Mouse (Mus musculus) ES-CJ7 (cell line): ENCODE data around the gene Nipbl.

Experiments
- DNase-seq: peaks from one replicate; pipeline ENCODE4 v3.0.0; 2011; ENCODE audit warnings: low read depth, low spot score

The Nipbl gene

DNA sequence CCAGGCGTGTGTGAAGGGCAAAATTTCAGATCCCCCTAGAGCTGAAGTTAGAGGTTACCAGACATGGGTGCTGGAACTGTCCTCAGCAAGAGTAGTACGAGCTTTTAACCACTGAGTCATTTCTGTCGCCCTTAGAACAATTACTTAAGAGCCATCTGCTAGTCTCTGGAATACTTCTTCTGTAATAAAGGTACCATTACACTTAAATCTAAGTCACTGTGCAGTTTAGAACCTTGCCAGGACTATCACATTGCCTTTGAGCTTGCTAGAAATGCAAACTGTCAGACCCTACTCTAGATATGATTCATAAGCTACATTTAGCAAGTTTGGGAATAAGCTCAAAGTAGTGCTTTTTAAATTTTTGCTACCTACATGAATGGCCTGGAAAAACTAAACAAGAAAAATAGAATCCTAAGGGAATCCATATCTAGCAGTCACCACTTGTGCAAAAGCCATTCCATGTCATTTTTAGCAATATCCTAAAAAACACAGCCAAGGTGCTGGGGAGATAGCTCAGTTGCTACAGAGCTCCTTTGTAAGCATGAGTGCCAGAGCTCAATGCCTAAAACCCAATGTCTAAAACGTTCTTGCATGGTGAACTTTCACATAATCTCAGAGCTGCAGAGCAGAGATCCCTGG is 27.6 kb downstream of the Nipbl start:
- DNase-seq = no peak

DNA sequence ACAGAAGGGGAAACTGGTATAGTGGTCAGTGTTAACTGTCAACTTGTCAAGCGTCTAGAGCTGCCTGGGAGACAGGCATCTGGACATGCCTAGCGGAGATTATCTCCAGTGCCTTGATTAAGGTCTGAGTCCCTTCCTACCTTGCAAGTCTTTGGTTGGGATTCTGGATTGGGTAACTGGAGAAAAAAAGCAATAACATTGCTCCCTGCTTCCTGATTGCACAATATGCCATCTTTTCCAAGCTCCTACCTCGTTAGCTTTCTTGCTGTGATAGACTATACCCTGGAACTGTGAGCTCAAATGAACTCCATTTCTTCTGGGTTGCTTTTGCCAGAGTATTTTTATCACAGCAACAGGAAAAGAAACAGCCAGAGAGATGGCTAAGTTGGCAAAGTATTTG is 30.9 kb downstream of the Nipbl start:
- DNase-seq = no peak

GRCm38 (mm10) chr15:8411873-8412272 is 32.4 kb downstream of the Nipbl start:
- no peak for DNase-seq

DNA sequence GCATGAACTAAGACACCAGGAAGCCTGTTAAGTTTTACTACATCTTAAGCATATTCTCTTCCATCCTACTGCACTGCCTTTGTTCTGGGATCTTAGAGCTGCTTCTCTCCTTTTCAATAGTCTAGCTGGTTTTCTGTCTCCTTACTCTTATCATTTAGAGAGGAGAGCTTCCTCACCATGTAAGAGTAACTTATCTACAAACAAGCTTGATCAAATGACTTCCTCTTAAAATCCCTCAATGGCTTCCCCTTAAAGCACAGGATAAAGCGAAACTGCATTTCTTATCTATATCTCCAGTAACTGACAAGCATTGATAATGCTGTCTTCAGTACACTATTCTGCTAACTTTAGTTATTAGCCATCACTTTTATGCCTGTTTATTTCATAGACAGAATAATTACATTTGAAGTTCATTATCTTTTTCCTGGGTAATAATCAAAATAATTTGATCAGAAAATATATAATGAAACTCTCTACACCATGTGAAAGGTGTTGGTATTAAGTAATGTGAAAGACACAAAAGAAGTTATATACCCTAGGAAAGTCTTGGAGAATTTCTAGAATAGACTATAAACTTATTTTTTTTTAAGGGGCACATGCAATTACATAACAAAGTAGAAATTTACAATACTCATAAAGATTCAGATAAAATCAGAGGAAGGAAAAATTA is 33.0 kb downstream of the Nipbl start:
- DNase-seq = no peak

- no peak for DNase-seq
These were observed 37.2 kb downstream of the Nipbl start for GRCm38 (mm10) chr15:8407082-8407481.

DNA sequence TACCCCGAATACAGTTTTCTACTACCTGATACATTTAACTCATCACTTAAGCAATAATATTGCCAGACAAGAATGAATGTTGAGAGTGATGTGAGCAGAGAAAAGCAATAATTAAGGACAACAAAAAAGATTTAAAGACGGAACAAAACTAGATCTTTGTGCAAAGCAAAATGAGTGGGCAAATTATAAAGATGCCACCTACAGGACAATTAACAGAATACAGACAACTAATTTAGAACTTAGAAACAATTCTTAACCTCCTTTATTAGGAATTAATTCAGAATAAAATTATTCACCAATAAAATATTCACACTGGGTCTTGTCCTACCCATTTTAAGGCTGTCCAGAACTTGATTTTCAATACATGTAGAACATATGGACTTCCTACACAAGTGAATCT is 38.0 kb downstream of the Nipbl start:
- DNase-seq = no peak

GRCm38 (mm10) chr15:8402591-8402990 is 41.7 kb downstream of the Nipbl start:
- DNase-seq = no peak

- DNase-seq = no peak
These were observed 42.7 kb downstream of the Nipbl start for GRCm38 (mm10) chr15:8401536-8401935.

DNA sequence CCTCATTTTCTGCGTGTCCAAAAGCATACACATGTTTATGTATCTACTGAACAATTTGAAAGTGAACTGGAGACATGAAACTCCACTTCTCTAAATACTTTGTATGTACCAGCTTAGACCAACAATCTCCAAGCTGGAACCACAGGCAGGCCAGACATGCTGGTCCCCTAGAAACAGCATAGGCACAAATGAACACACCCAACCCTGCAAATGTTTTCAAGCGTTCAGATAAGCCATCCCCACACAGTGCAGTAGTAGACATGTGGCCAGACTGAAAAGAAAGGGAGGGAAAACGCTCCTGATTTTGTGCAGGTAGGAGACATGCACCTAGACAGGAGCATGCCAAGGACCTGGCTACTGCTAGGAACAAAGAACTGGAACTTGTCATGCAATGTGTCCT is 52.5 kb downstream of the Nipbl start:
- no peak for DNase-seq

DNA sequence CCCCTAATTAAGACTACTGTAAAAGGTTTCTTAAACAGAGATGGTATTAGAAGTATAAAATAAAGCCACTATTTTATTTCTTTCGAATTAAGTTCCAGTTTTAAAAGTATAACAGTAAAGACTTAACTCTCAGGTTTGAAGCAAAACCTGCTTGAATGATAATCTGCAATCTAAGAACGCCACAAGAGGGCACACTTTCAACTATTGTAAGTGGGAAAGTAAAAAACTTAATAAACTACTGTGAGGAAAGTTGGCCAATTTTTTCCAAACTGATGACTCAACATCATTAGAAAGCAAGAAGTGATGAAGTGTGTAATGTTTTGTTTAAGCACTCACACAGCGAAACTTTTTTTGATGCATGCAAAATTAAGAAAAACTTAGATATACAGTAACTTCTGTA is 62.0 kb downstream of the Nipbl start:
- DNase-seq = no peak

- DNase-seq = no peak
These were observed 68.6 kb downstream of the Nipbl start for GRCm38 (mm10) chr15:8375657-8376056.

DNA sequence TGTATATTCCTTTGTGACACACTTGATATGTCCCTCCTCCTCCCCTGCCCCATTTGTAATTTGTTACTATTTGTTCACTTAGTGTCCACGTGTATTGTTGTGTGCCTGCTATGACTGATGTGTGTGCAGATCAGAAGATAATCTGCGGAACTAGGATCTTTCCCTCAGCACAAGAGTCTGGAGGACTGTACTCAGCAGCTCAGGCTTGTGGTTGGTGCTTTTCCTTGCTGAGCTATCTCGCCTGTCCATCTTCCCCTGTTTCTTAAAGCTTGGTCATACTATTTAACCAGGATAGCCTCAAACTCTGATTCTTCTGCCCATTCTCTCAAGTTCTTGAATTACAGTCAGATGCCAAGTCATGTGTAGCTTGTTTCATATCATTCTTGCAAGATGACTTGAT is 69.5 kb downstream of the Nipbl start:
- DNase-seq = no peak

GRCm38 (mm10) chr15:8347104-8347773 is 97.0 kb downstream of the Nipbl start:
- no peak for DNase-seq

DNA sequence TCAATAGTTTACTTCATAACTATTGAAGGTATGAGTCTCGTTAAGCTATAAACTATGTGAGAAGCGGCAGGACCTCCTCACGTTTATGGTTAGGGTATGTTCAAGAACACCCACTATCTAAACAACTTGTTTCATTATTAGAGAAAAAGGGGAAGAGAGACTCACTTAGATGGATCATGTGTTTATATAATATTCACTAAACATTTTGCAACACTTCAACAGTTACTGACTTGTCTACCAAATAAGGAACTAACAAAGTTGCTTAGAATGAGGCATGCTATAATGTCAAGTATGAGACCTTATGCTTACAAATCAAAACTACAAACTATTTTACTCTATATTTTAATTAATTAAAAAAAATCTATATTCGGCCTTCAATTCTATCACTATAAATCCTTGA is 103.7 kb downstream of the Nipbl start:
- DNase-seq = no peak

DNA sequence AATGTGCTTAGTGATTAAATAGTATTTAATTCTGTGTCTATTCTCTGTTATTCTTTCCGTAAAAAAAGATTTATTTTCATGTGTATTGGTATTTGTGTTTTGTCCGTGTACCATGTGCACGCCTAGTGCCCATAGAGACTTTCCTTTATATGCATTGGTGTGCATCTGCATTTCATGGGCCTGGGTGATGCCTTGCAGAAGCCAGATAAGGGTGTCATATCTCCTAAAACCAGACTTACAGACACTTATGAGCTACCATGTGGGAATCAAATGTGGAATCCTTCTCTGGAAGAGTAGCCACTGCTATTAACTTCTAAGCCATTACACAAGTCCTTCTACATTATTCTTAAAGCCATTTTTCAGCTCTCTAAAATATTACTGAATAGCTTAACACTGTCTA is 112.7 kb downstream of the Nipbl start:
- DNase-seq = no peak

DNA sequence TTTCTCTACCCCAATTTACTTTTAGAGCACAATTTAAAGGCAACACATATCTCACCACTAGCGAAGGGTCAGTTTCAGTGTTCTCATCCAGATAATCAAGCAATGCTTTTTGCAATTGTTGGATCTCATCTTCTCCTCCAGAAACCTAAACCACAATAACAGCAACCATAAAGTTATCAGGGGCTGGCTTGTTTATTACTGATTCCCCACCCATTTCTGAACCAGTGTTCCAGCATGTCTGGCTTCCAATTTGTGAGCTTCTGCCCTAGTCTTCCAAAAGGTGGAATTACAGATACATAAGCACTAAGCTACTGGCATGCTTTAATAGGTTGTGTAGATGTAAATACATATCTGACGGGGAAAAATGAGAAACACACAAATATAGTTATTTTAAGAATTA is 118.6 kb downstream of the Nipbl start:
- DNase-seq = no peak

DNA sequence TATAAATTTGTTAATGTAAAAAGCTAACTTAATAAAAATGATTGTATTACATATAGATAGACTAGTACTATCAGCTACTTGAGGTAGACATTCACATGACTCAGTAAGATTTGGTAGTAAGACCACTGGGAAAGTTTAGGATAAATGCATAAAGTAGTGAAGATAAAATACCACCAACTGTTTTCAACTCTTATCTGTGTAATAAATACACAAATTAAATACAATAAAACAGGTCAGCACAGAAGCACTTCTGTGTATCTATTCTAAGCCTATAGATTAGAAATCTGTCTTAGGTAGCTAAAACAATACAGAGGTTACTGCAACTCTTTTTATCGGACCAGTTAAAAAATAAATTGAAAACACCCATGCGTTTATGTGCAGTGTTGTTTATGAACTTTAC is 119.4 kb downstream of the Nipbl start:
- DNase-seq = no peak

DNA sequence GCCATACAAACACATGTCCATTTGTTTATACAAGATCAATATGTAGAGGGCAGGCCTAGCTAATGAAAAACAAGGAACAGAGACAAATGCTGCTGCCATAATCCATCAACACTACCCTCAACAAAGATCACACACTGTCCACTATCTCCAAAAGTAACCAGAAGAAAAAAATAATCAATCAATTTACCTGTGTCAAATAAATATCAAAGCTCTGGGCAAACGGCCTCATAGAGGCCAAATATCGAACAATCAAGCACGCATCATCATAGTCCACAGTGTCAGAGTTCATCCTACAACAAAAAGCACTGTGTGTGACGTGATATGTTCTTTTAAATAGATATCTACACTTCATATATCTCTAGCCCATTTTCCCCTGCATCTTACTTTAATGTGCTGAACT is 120.2 kb downstream of the Nipbl start:
- DNase-seq = no peak

DNA sequence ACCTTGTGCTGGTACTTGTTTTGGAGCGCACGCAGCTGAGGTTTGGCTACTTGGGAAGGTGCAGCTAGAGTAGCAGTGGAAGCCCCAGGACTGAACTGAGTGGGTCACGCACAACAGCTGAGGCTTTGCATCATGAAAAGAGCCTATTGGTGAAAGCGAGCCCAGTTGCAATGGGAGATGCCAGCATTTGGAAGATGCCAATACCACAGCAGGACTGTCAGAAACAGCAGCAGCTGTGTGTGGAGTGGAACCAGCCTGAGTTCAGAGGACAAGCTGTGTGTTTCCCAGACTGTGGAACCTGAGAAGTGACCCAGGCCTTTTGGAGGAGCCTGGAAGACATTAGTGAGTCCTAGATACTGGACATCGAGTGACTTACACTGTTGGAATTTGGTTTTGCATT is 122.8 kb downstream of the Nipbl start:
- DNase-seq = no peak

GRCm38 (mm10) chr15:8319191-8319590 is 125.1 kb downstream of the Nipbl start:
- DNase-seq = no peak

- DNase-seq = no peak
These were observed 126.9 kb downstream of the Nipbl start for GRCm38 (mm10) chr15:8317381-8317780.

DNA sequence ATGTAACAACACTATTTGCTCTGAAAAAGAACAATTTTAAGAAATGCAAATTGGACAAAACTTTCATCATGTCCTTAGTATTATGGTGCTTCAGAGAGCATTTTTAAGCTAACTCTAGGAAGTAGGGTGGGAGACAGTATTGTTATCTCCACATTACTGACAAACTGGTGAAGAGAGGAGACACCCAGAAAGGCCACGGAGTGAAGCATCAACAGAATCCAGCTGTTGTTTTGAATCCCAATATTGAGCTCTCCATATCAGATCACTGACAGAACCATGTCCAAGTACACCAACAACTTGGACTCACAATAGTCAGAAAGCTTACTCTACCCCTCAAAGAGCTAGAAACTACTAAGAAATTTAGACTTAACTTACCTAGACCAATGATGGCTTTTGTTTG is 138.8 kb downstream of the Nipbl start:
- DNase-seq = no peak

- no peak for DNase-seq
These were observed 141.3 kb downstream of the Nipbl start for GRCm38 (mm10) chr15:8302944-8303343.
